Mouse (Mus musculus) cortical plate, adult 2 months (tissue): ENCODE results near the gene Tm4sf4.
A peak's percentile ranks its signal among the peaks of the same experiment; 100 is the strongest.

Experiments used
- CTCF ChIP-seq: fragments of 200-500 bp; IDR thresholded peaks from 2 replicates; pipeline ENCODE4 v1.5.1; 2011; ENCODE audit warnings: mild to moderate bottlenecking, control low read depth, low read length; ENCODE audit not compliant: insufficient read depth; ENCODE audit errors: extremely low read depth
- POLR2A ChIP-seq: fragments of 200-500 bp; IDR thresholded peaks from 2 replicates; pipeline ENCODE4 v1.6.1; 2011; ENCODE audit warnings: mild to moderate bottlenecking, low read length, control low read depth; ENCODE audit not compliant: insufficient read depth; ENCODE audit errors: extremely low read depth

GRCm38 (mm10) chr3:57448445-57448844 lies 23.3 kb downstream of the Tm4sf4 start:
- TF ChIP-seq CTCF (peak; percentile 84), POLR2A (no peak)
